Mouse (Mus musculus) kidney, postnatal 0 days (tissue): Measurements from ENCODE around the gene Cass4. TPM values are rescaled to one million over a fixed set of nuclear protein-coding genes. Genes with fewer than 3 reads are reported as not detected.

Experiments
- ATAC-seq: fragments of 200-750 bp; cut with Nextera tagmentation; replicated peaks from 2 replicates; pipeline ENCODE4 v1.8.0; 2017; ENCODE audit warnings: low read depth, moderate number of reproducible peaks, moderate TSS enrichment, moderate library complexity; ENCODE audit not compliant: low FRiP score
- DNase-seq: peaks from one replicate; pipeline ENCODE4 v3.0.0-alpha.2; 2016; ENCODE audit warnings: low spot score
- H3K27ac ChIP-seq: fragments of 300-500 bp; sonication (generic); 2 replicates; pipeline ENCODE4 v1.5.1; 2014; ENCODE audit warnings: mild to moderate bottlenecking
- H3K27me3 ChIP-seq: fragments of 300-500 bp; sonication (generic); 2 replicates; pipeline ENCODE4 v1.6.1; 2014; ENCODE audit warnings: low read length, mixed read lengths; ENCODE audit not compliant: insufficient read depth
- H3K36me3 ChIP-seq: fragments of 300-500 bp; sonication (generic); 2 replicates; pipeline ENCODE4 v1.6.1; 2014; ENCODE audit warnings: low read length, mixed read lengths; ENCODE audit not compliant: insufficient read depth
- H3K4me1 ChIP-seq: fragments of 300-500 bp; sonication (generic); replicated peaks from 2 replicates; pipeline ENCODE4 v1.6.1; 2014; ENCODE audit warnings: antibody characterized with exemption, low read length, mixed read lengths; ENCODE audit not compliant: insufficient read depth
- H3K4me2 ChIP-seq: fragments of 300-500 bp; sonication (generic); 2 replicates; pipeline ENCODE4 v1.6.1; 2014; ENCODE audit warnings: mild to moderate bottlenecking, low read length, moderate library complexity, mixed read lengths
- H3K4me3 ChIP-seq: fragments of 300-500 bp; sonication (generic); replicated peaks from 2 replicates; pipeline ENCODE4 v1.5.1; 2014; ENCODE audit warnings: low read depth, low read length
- H3K9ac ChIP-seq: fragments of 300-500 bp; sonication (generic); 2 replicates; pipeline ENCODE4 v1.6.1; 2014; ENCODE audit warnings: low read depth, low read length
- H3K9me3 ChIP-seq: fragments of 300-500 bp; sonication (generic); replicated peaks from 2 replicates; pipeline ENCODE4 v1.6.1; 2016; ENCODE audit warnings: low read length, inconsistent platforms, mixed read lengths
- CTCF ChIP-seq: IDR thresholded peaks from 2 replicates; pipeline ENCODE4 v1.5.1; 2016; ENCODE audit warnings: antibody characterized with exemption, low read depth, mild to moderate bottlenecking, moderate library complexity
- WGBS: fragments of 180-500 bp; shearing (Covaris S2); extraction: QIAGEN DNeasy Blood & Tissue Kit; methylation state at CpG from one replicate; pipeline ENCODE4 v1.1.7; 2014; 5-methylcytosine and 5-hydroxymethylcytosine counted together
- polyA plus RNA-seq: library from polyadenylated mRNA; unstranded; fragments of >200 nt; fragmentation: Nextera tagmentation; extraction: Ambion mirVana; gene quantifications from 2 replicates; pipeline ENCODE4 v1.2.1, GENCODE M21; 2015

Gene Cass4
- polyA plus RNA-seq, 1 experiment from 2014 or later = 0.13 TPM

GRCm38 (mm10) chr2:172395961-172396360, 2.4 kb downstream of the Cass4 start:
- Histone ChIP-seq H3K4me2 (no peak overlapping the region), H3K27ac (no peak overlapping the region), H3K27me3 (no peaks in the 10 kb centered on the region), H3K9ac (no peak overlapping the region), H3K4me3 (no peak overlapping the region), H3K4me1 (no peaks in the 10 kb centered on the region), H3K9me3 (no peaks in the 10 kb centered on the region), H3K36me3 (no peaks in the 10 kb centered on the region)
- WGBS = 50% methylated on average over 9 of the region's 9 CpGs
- TF ChIP-seq CTCF = no peak
- ATAC-seq = no peak
- DNase-seq = no peak

GRCm38 (mm10) chr2:172399901-172400300, 6.3 kb downstream of the Cass4 start:
- H3K4me2 ChIP-seq = no peak overlapping the region
- no peak overlapping the region for H3K9ac ChIP-seq
- H3K9me3 ChIP-seq = no peaks in the 10 kb centered on the region
- H3K27me3 ChIP-seq = no peaks in the 10 kb centered on the region
- no peaks in the 10 kb centered on the region for H3K4me1 ChIP-seq
- ATAC-seq (no peak), DNase-seq (peak; percentile 19)
- no peak overlapping the region for H3K27ac ChIP-seq
- H3K36me3 ChIP-seq = no peaks in the 10 kb centered on the region
- 21% methylated on average over 9 of the region's 9 CpGs for WGBS
- TF ChIP-seq CTCF = no peak
- no peak overlapping the region for H3K4me3 ChIP-seq

DNA sequence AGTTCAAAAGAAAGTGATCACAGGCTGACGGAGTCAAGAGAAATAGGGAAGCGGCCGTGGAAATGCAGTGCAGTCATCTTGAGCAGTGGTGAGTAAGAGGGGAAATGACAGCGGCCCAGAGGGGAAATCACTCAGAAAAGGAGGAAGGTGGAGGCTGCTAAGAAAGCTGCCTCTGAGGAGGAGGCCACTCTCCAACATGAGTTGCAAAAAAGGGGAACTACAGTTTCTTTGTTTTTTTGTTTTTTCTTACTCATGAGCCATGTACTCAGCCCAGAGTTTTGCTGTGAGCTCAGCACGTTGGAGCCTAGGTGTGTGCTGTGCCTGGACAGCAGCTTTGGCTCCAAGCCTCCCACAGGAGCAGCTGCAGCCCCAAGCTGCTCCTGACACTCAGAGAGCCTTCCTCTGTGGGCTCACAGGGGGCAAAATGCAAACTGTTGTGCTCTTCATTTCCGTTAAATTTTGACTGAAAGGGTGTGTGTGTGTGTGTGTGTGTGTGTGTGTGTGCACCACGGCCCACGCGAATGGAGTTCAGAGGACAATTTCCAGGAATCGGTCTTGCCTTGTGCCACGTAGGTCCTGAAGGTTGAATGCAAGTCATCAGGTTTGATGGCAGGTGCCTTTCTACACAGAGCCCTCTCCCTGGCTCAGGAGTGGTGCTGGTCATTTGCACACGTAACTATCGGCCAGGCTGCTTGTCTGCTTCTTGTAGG, 7.7 kb downstream of the Cass4 start:
- no peak for TF ChIP-seq CTCF
- Histone ChIP-seq H3K27me3 (no peaks in the 10 kb centered on the region), H3K9me3 (no peaks in the 10 kb centered on the region), H3K27ac (no peak overlapping the region), H3K4me2 (no peak overlapping the region), H3K4me3 (no peak overlapping the region), H3K9ac (no peak overlapping the region), H3K4me1 (no peaks in the 10 kb centered on the region), H3K36me3 (no peaks in the 10 kb centered on the region)
- ATAC-seq (no peak), DNase-seq (peak; percentile 24)
- 60% methylated on average over 13 of the region's 13 CpGs for WGBS

DNA sequence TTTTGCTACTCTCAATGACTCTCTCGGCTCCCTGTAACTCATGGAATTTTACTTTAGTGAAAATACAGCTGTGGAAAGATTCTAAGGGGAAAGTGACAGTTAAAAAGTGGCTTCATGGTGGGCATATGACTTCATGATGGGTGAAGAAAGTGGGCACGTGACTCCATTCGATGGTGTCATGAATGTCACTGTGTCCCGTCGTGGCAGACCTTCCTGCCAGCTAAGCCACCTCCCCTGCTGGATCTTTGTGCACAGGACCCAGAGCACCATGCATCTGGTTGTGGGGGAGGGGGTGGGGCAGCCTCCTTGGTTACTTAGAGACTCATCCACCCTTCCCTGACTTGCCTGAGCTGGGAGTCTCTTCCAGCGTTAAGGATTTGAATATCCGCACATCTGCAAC, 10.6 kb downstream of the Cass4 start:
- DNase-seq (no peak), ATAC-seq (no peak)
- Histone ChIP-seq H3K27ac (no peak overlapping the region), H3K27me3 (no peaks in the 10 kb centered on the region), H3K4me1 (no peaks in the 10 kb centered on the region), H3K4me3 (no peak overlapping the region), H3K36me3 (no peaks in the 10 kb centered on the region), H3K9ac (no peak overlapping the region), H3K4me2 (no peak overlapping the region), H3K9me3 (no peaks in the 10 kb centered on the region)
- 54% methylated on average over 7 of the region's 7 CpGs for WGBS
- no peak for TF ChIP-seq CTCF

DNA sequence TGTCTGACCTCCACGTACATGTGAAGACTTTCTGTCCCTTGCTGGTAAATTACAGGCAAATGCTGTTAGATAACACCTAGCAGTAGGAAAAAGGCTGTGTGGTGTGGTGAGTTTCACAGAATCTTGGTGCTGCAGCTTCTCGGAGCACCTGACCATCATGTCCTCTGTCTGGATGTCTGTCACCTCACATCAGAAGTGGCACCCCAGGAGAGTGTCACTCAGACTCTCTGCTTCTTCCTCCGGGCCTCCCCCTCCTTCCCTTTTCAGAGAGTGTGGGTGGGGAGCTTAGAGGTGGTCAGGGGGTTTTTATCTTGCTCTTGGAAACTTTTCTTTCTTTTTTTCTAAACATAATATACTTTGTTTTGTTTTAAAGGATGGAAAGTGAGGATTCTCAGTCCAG, 11.4 kb downstream of the Cass4 start:
- DNase-seq = no peak
- WGBS = 71% methylated on average over 3 of the region's 3 CpGs
- H3K9me3 ChIP-seq = no peaks in the 10 kb centered on the region
- no peaks in the 10 kb centered on the region for H3K36me3 ChIP-seq
- no peak overlapping the region for H3K4me2 ChIP-seq
- no peak overlapping the region for H3K27ac ChIP-seq
- no peaks in the 10 kb centered on the region for H3K27me3 ChIP-seq
- ATAC-seq = no peak
- TF ChIP-seq CTCF = no peak
- H3K4me3 ChIP-seq = no peak overlapping the region
- no peak overlapping the region for H3K9ac ChIP-seq
- no peaks in the 10 kb centered on the region for H3K4me1 ChIP-seq

- no peaks in the 10 kb centered on the region for H3K4me1 ChIP-seq
- no peak for ATAC-seq
- no peak overlapping the region for H3K27ac ChIP-seq
- H3K27me3 ChIP-seq = no peaks in the 10 kb centered on the region
- no peak for DNase-seq
- no peak overlapping the region for H3K4me3 ChIP-seq
- WGBS = 43% methylated on average over 4 of the region's 4 CpGs
- H3K9me3 ChIP-seq = no peaks in the 10 kb centered on the region
- no peak for TF ChIP-seq CTCF
- H3K9ac ChIP-seq = no peak overlapping the region
- H3K4me2 ChIP-seq = no peak overlapping the region
- H3K36me3 ChIP-seq = no peaks in the 10 kb centered on the region
These were observed 12.6 kb downstream of the Cass4 start for GRCm38 (mm10) chr2:172406173-172406572.

DNA sequence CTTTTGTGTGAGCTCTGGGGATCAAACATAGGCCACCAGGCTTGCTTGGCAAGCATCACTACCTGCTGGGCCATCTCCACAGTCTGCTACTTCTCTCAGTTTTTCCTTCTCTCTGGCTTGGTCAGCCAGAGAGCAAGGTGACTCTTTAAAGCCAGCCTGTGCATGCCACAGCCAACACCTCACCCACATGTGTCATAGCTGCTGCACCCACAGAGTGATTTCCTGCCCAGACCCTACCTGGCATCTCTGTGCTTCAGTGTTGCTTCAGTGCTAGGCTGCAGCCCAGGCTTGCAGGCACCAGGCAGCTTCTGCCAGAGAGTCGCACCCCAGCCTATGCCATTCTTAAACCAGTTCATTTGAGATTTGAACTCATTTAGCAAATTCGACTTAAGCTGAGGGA, 13.9 kb downstream of the Cass4 start:
- no peak overlapping the region for H3K4me2 ChIP-seq
- ATAC-seq (no peak), DNase-seq (no peak)
- H3K4me3 ChIP-seq = no peak overlapping the region
- no peaks in the 10 kb centered on the region for H3K27me3 ChIP-seq
- H3K36me3 ChIP-seq = no peaks in the 10 kb centered on the region
- H3K27ac ChIP-seq = no peak overlapping the region
- TF ChIP-seq CTCF = no peak
- no peaks in the 10 kb centered on the region for H3K9me3 ChIP-seq
- H3K4me1 ChIP-seq = no peaks in the 10 kb centered on the region; the same call in 1 of the 2 replicates
- WGBS = 77% methylated on average over 2 of the region's 2 CpGs
- H3K9ac ChIP-seq = no peak overlapping the region
